ENCODE assay signal across 9 mouse cellular contexts in the genomic region with DNA sequence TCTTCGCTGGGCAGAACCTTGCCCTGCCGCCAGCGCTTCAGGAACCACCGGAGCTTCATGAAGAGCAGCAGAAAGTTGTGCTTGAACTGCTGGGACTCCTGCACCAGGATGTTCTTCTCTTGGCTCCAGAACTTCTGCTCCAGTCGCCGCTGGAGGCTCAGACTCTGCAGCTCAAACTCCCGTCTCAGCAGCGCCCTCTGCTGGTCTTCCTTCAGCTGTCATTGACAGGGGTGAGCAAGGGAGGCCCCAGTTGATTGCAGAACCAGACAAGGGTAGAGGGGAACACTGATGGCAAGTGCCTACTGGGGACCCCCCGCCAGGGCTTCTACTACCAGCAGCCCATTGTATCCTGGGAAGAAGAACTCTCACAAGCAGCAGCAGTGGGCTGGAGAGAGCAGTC. TPM values are rescaled to one million over a fixed set of nuclear protein-coding genes. Genes with fewer than 3 reads are reported as not detected.
DNase-seq lines count a peak whose midpoint lies in the region; ATAC-seq and TF ChIP-seq lines count a peak whose summit lies in the region.
"Had no signal": no experiment of that assay in that cellular context is flagged by ENCODE, and none has a peak within 500 bp of the region (broad histone marks: within the 10 kb centered on the region; RNA-seq: fewer than 3 reads in every experiment).

No protein-coding gene starts in this region.

- 33% methylated on average over 9 of the region's 9 CpGs for WGBS in heart, embryonic 13.5 days
- 42% methylated on average over 9 of the region's 9 CpGs for WGBS in large intestine, adult 2 months
- WGBS in lung, postnatal 0 days: 44% methylated on average over 9 of the region's 9 CpGs

- H3K9ac ChIP-seq in CH12.LX (ENCODE audit: insufficient read depth, low read depth): no peak overlapping the region
- no peak overlapping the region for H3K9ac ChIP-seq in heart, embryonic 13.5 days
- H3K9ac ChIP-seq in lung, postnatal 0 days (replicated peaks; ENCODE audit: low read depth): no peak overlapping the region

- no peaks in the 10 kb centered on the region for H3K27me3 ChIP-seq in CH12.LX (replicated peaks)
- H3K27me3 ChIP-seq in heart, embryonic 13.5 days (replicated peaks): no peaks in the 10 kb centered on the region
- no peaks in the 10 kb centered on the region for H3K27me3 ChIP-seq in lung, postnatal 0 days (replicated peaks; ENCODE audit: insufficient read depth, low read length)

- H3K36me3 ChIP-seq in CH12.LX (replicated peaks in 1 of 2; ENCODE audit: control insufficient read depth in 1 of 2, insufficient read depth in 1 of 2, low read length in 1 of 2): peaks cover 0 to 25% of the 10 kb centered on the region in 2 experiments
- peaks cover 92% of the 10 kb centered on the region for H3K36me3 ChIP-seq in heart, embryonic 13.5 days
- peaks cover 50% of the 10 kb centered on the region for H3K36me3 ChIP-seq in lung, postnatal 0 days (ENCODE audit: insufficient read depth, low read length)

- DNase-seq in CH12.LX (ENCODE audit: extremely low read depth): peak; percentile 82
- peak; percentile 88 to 93 for DNase-seq in adrenal gland, postnatal 36 days
- DNase-seq in large intestine, adult 2 months (ENCODE audit: low read depth, low spot score): peak; percentile 57
- DNase-seq in lung, postnatal 0 days (ENCODE audit: low spot score): peak; percentile 84
- peak; percentile 81 for DNase-seq in retina, postnatal 7 days (ENCODE audit: low read depth, low spot score)
- DNase-seq in urinary bladder, adult 18-20 months (ENCODE audit: low spot score in 2 of 2): peak; percentile 67 to 68

- in situ Hi-C loops in CH12.LX (cut with MboI; ENCODE audit: low pct_ligation_motif_present, low pct_unique_long_range_greater_than_20kb, low sequenced_read_pairs): no loop called here

- 0 out of 2 replicates have a peak, but pooled peaks have one; percentile 35 for ATAC-seq in heart, embryonic 13.5 days (ENCODE audit: extremely low read depth, insufficient number of reproducible peaks, low FRiP score, low TSS enrichment)
- ATAC-seq in lung, postnatal 0 days: peak; percentile 78

- H3K4me1 ChIP-seq in CH12.LX (ENCODE audit: control insufficient read depth in 1 of 2, insufficient read depth in 2 of 2): no peaks in the 10 kb centered on the region; a peak in 1 of 4 replicates
- H3K4me1 ChIP-seq in embryonic fibroblast, embryonic 13.5 days (ENCODE audit: control insufficient read depth, insufficient read depth, low read length): no peaks in the 10 kb centered on the region
- peaks cover 20% of the 10 kb centered on the region for H3K4me1 ChIP-seq in heart, embryonic 13.5 days
- H3K4me1 ChIP-seq in lung, postnatal 0 days (ENCODE audit: insufficient read depth, low read depth, low read length): no peaks in the 10 kb centered on the region

- TF ChIP-seq RAD21 in CH12.LX (IDR thresholded peaks at IDR 0.05; ENCODE audit: low read depth, low read length): peak; percentile 73

- no peaks in the 10 kb centered on the region for H3K79me2 ChIP-seq in CH12.LX (replicated peaks; ENCODE audit: control insufficient read depth, extremely low read depth, insufficient read depth, poor library complexity, severe bottlenecking)

- TF ChIP-seq POLR2A in CH12.LX (IDR thresholded peaks at IDR 0.05; ENCODE audit: low read depth, low read length): no peak
- no peak for TF ChIP-seq POLR2A in embryonic fibroblast, embryonic 13.5 days (IDR thresholded peaks at IDR 0.05; ENCODE audit: low read depth, low read length)

- no peak overlapping the region for H3K27ac ChIP-seq in CH12.LX (ENCODE audit: insufficient read depth, low read depth)
- no peak overlapping the region for H3K27ac ChIP-seq in embryonic fibroblast, embryonic 13.5 days (ENCODE audit: insufficient read depth, low read length)
- H3K27ac ChIP-seq in heart, embryonic 13.5 days (replicated peaks): no peak overlapping the region
- H3K27ac ChIP-seq in lung, postnatal 0 days (ENCODE audit: low read length): no peak overlapping the region

- dilution Hi-C loops in CH12.LX (cut with MboI; ENCODE audit: extremely low pct_ligation_motif_present, extremely low pct_unique_long_range_greater_than_20kb, low sequenced_read_pairs): no loop called here

- H3K4me3 ChIP-seq in CH12.LX (replicated peaks in 1 of 3; ENCODE audit: low read depth in 2 of 3, low read length in 2 of 3, poor library complexity in 1 of 3): no peak overlapping the region
- no peak overlapping the region for H3K4me3 ChIP-seq in embryonic fibroblast, embryonic 13.5 days (ENCODE audit: insufficient read depth, low read length)
- no peak overlapping the region for H3K4me3 ChIP-seq in heart, embryonic 13.5 days
- H3K4me3 ChIP-seq in lung, postnatal 0 days (ENCODE audit: low read depth, low read length): no peak overlapping the region

- no peak for TF ChIP-seq EP300 in CH12.LX (IDR thresholded peaks at IDR 0.05; ENCODE audit: low read length)
- TF ChIP-seq EP300 in lung, postnatal 0 days (IDR thresholded peaks at IDR 0.05): no peak

- H3K4me2 ChIP-seq in CH12.LX (ENCODE audit: insufficient read depth, low read depth, poor library complexity, severe bottlenecking): no peak overlapping the region
- H3K4me2 ChIP-seq in heart, embryonic 13.5 days: no peak overlapping the region
- H3K4me2 ChIP-seq in lung, postnatal 0 days (replicated peaks; ENCODE audit: low read depth, low read length): no peak overlapping the region

- TF ChIP-seq CTCF in CH12.LX (conservative IDR thresholded peaks at IDR 0.05 in 1 of 2, IDR thresholded peaks at IDR 0.05 in 1 of 2; ENCODE audit: low read depth in 2 of 2, low read length in 2 of 2): peak; percentile 65 to 89
- peak; percentile 79 for TF ChIP-seq CTCF in embryonic fibroblast, embryonic 13.5 days (IDR thresholded peaks at IDR 0.05; ENCODE audit: borderline replicate concordance, insufficient read depth, low read length)
- TF ChIP-seq CTCF in lung, postnatal 0 days (IDR thresholded peaks at IDR 0.05): peak; percentile 92

- H3K9me3 ChIP-seq in CH12.LX (replicated peaks; ENCODE audit: low read length): no peaks in the 10 kb centered on the region
- H3K9me3 ChIP-seq in heart, embryonic 13.5 days: peaks cover under 1% of the 10 kb centered on the region; the same call in 1 of the 2 replicates
- no peaks in the 10 kb centered on the region for H3K9me3 ChIP-seq in lung, postnatal 0 days (ENCODE audit: low read length)

TF ChIP-seq in CH12.LX, 34 proteins besides CTCF, POLR2A, EP300 and RAD21 (continues in another document):
- TF ChIP-seq HCFC1 (IDR thresholded peaks at IDR 0.05; ENCODE audit: low read depth, low read length) (no peak), MYC (IDR thresholded peaks at IDR 0.05; ENCODE audit: low read depth, low read length) (no peak), MAX (IDR thresholded peaks at IDR 0.05; ENCODE audit: low read length) (no peak), NRF1 (IDR thresholded peaks at IDR 0.05; ENCODE audit: low read depth, low read length) (no peak), MXI1 (IDR thresholded peaks at IDR 0.05; ENCODE audit: low read depth, low read length) (no peak), TBP (conservative IDR thresholded peaks at IDR 0.05; ENCODE audit: low read depth, low read length) (no peak), GABPA (IDR thresholded peaks at IDR 0.05; ENCODE audit: insufficient replicate concordance, low read depth, low read length) (no peak), SMC3 (IDR thresholded peaks at IDR 0.05; ENCODE audit: low read depth, low read length) (peak; percentile 87), ETS1 (conservative IDR thresholded peaks at IDR 0.05; ENCODE audit: low read depth, low read length) (no peak), SIN3A (IDR thresholded peaks at IDR 0.05; ENCODE audit: low read length) (no peak), USF2 (conservative IDR thresholded peaks at IDR 0.05; ENCODE audit: low read depth, low read length) (no peak), USF1 (IDR thresholded peaks at IDR 0.05; ENCODE audit: low read depth, low read length) (no peak)

RNA-seq across cellular contexts. Expression of gene Dsn1, which starts 23.9 kb away (rescaled TPM):
- total RNA-seq in CH12.LX (2012; rRNA removed): 23.2 and 23.4 TPM in 2 replicates
- total RNA-seq in CH12.LX (2014; rRNA removed): 34.3 and 38.0 TPM in 2 replicates
- polyA plus RNA-seq in CH12.LX (2012; ENCODE audit: insufficient read length, low read depth): 25.6 and 26.5 TPM in 2 replicates
- 1 to 10 TPM; 4.4 to 7.2 TPM for total RNA-seq in adrenal gland, postnatal 36 days (2021)
- 16.9 and 26.0 TPM in 2 replicates for polyA plus RNA-seq in embryonic fibroblast, embryonic 13.5 days (2011; ENCODE audit: insufficient read length, low read depth, missing spikeins)
- 30.2 and 33.6 TPM in 2 replicates for polyA plus RNA-seq in heart, embryonic 13.5 days (2015; fragmentation: Nextera tagmentation; extraction: Ambion mirVana)
- 5.0 and 6.4 TPM in 2 replicates for polyA plus RNA-seq in large intestine, adult 2 months (2012; rRNA removed)
- polyA plus RNA-seq in lung, postnatal 0 days (2015; fragmentation: Nextera tagmentation; extraction: Ambion mirVana): 7.2 and 9.5 TPM in 2 replicates

RNA-seq across cellular contexts. Expression of gene Ndrg3, which starts 38.9 kb away (rescaled TPM):
- 20.9 and 21.8 TPM in 2 replicates for total RNA-seq in CH12.LX (2012; rRNA removed)
- total RNA-seq in CH12.LX (2014; rRNA removed): 12.9 and 16.6 TPM in 2 replicates
- 27.5 and 34.3 TPM in 2 replicates for polyA plus RNA-seq in CH12.LX (2012; ENCODE audit: insufficient read length, low read depth)
- 10 to 100 TPM; 59.8 to 64.1 TPM for total RNA-seq in adrenal gland, postnatal 36 days (2021)
- 51.3 and 63.6 TPM in 2 replicates for polyA plus RNA-seq in embryonic fibroblast, embryonic 13.5 days (2011; ENCODE audit: insufficient read length, low read depth, missing spikeins)
- 28.6 and 30.4 TPM in 2 replicates for polyA plus RNA-seq in heart, embryonic 13.5 days (2015; fragmentation: Nextera tagmentation; extraction: Ambion mirVana)
- 58.2 and 71.7 TPM in 2 replicates for polyA plus RNA-seq in large intestine, adult 2 months (2012; rRNA removed)
- 22.8 and 25.4 TPM in 2 replicates for polyA plus RNA-seq in lung, postnatal 0 days (2015; fragmentation: Nextera tagmentation; extraction: Ambion mirVana)

RNA-seq across cellular contexts. Expression of gene Soga1, which starts 48.2 kb away (rescaled TPM):
- total RNA-seq in CH12.LX (2012; rRNA removed) (1.0 and 2.0 TPM in 2 replicates), CH12.LX (2014; rRNA removed) (0.31 and 0.39 TPM in 2 replicates)
- 1.8 and 2.0 TPM in 2 replicates for polyA plus RNA-seq in CH12.LX (2012; ENCODE audit: insufficient read length, low read depth)
- 10 to 100 TPM; 36.3 to 38.7 TPM for total RNA-seq in adrenal gland, postnatal 36 days (2021)
- 20.2 and 21.8 TPM in 2 replicates for polyA plus RNA-seq in embryonic fibroblast, embryonic 13.5 days (2011; ENCODE audit: insufficient read length, low read depth, missing spikeins)
- polyA plus RNA-seq in heart, embryonic 13.5 days (2015; fragmentation: Nextera tagmentation; extraction: Ambion mirVana): 2.6 TPM in 2 replicates
- polyA plus RNA-seq in large intestine, adult 2 months (2012; rRNA removed): 2.1 and 3.0 TPM in 2 replicates
- polyA plus RNA-seq in lung, postnatal 0 days (2015; fragmentation: Nextera tagmentation; extraction: Ambion mirVana): 2.5 and 3.1 TPM in 2 replicates

RNA-seq across cellular contexts. Expression of gene Tldc2, which starts 56.1 kb away (rescaled TPM):
- not detected in 2 replicates for total RNA-seq in CH12.LX (2012; rRNA removed)
- total RNA-seq in CH12.LX (2014; rRNA removed): not detected in 2 replicates
- polyA plus RNA-seq in CH12.LX (2012; ENCODE audit: insufficient read length, low read depth): not detected in 2 replicates
- total RNA-seq in adrenal gland, postnatal 36 days (2021): not detected
- polyA plus RNA-seq in embryonic fibroblast, embryonic 13.5 days (2011; ENCODE audit: insufficient read length, low read depth, missing spikeins): not detected in 2 replicates
- polyA plus RNA-seq in heart, embryonic 13.5 days (2015; fragmentation: Nextera tagmentation; extraction: Ambion mirVana): not detected in 2 replicates
- polyA plus RNA-seq in large intestine, adult 2 months (2012; rRNA removed): 15.5 and 29.7 TPM in 2 replicates
- not detected in 2 replicates for polyA plus RNA-seq in lung, postnatal 0 days (2015; fragmentation: Nextera tagmentation; extraction: Ambion mirVana)
- polyA plus RNA-seq: heart, embryonic 16.5 days had no signal
